ENCODE assay signal across 13 mouse cellular contexts in the genomic region with DNA sequence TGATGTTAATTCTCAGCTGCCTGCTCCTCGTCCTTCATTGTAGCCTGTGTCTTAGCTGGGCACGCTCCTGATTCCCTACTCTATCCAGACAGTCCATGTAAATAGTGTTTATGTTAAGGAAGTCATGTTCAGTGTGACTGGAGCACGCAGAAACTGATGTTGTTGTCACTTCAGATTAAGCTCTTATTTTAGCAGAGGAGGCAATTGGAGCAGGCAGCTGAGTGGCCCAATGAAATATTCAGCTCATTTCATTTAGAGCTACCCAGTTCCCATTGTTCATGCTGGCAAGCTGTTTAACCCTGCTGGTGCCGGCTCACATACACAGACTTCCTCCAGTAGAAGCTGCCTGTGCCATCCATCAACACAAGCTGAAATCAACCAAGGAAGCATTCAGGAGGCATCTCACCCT.
DNase-seq lines count a peak whose midpoint lies in the region; ATAC-seq and TF ChIP-seq lines count a peak whose summit lies in the region.
"Had no signal": no experiment of that assay in that cellular context is flagged by ENCODE, and none has a peak within 500 bp of the region (broad histone marks: within the 10 kb centered on the region; RNA-seq: fewer than 3 reads in every experiment).

No protein-coding gene starts in this region.

- no peaks in the 10 kb centered on the region for H3K36me3 ChIP-seq in heart, postnatal 0 days (replicated peaks; ENCODE audit: control insufficient read depth, insufficient read depth, low read length)
- H3K36me3 ChIP-seq in heart, adult 2 months (ENCODE audit: control insufficient read depth, insufficient read depth, low read length) = no peaks in the 10 kb centered on the region
- no peaks in the 10 kb centered on the region for H3K36me3 ChIP-seq in forebrain, embryonic 14.5 days (ENCODE audit: control insufficient read depth, insufficient read depth, low read length)
- no peaks in the 10 kb centered on the region for H3K36me3 ChIP-seq in midbrain, embryonic 10.5 days
- H3K36me3 ChIP-seq: limb, embryonic 12.5 days had no signal

- no peak for ATAC-seq in heart, postnatal 0 days (ENCODE audit: insufficient read depth, low read depth)
- ATAC-seq in forebrain, embryonic 14.5 days = peak; percentile 87
- ATAC-seq in monocyte, adult 5-6 weeks (replicated peaks; ENCODE audit: insufficient number of reproducible peaks, low FRiP score, low TSS enrichment, poor library complexity, severe bottlenecking) = no peak
- ATAC-seq: liver, postnatal 0 days had no signal

- TF ChIP-seq EP300 in heart, postnatal 0 days (IDR thresholded peaks at IDR 0.05; ENCODE audit: low read depth) = no peak
- no peak for TF ChIP-seq EP300 in heart, adult 2 months (IDR thresholded peaks at IDR 0.05; ENCODE audit: insufficient read depth, low read depth, low read length)

- H3K27me3 ChIP-seq in heart, postnatal 0 days (ENCODE audit: control insufficient read depth, insufficient read depth, low read length) = no peaks in the 10 kb centered on the region
- H3K27me3 ChIP-seq in heart, adult 2 months (ENCODE audit: control insufficient read depth, insufficient read depth, low read length) = no peaks in the 10 kb centered on the region
- H3K27me3 ChIP-seq in forebrain, embryonic 14.5 days (replicated peaks; ENCODE audit: control insufficient read depth, insufficient read depth, low read length) = no peaks in the 10 kb centered on the region
- H3K27me3 ChIP-seq in midbrain, embryonic 10.5 days (ENCODE audit: low read depth, poor library complexity, severe bottlenecking) = peaks cover 25% of the 10 kb centered on the region
- H3K27me3 ChIP-seq: limb, embryonic 12.5 days had no signal

- H3K4me1 ChIP-seq in heart, postnatal 0 days (ENCODE audit: control insufficient read depth, insufficient read depth) = no peaks in the 10 kb centered on the region
- no peaks in the 10 kb centered on the region for H3K4me1 ChIP-seq in heart, adult 2 months (ENCODE audit: control insufficient read depth, insufficient read depth, low read length)
- peaks cover 10% of the 10 kb centered on the region; the same call in 1 of the 2 replicates for H3K4me1 ChIP-seq in forebrain, embryonic 14.5 days (ENCODE audit: control insufficient read depth, insufficient read depth, low read length)
- peaks cover 18% of the 10 kb centered on the region for H3K4me1 ChIP-seq in midbrain, embryonic 10.5 days
- H3K4me1 ChIP-seq: limb, embryonic 12.5 days had no signal

- H3K4me2 ChIP-seq in heart, postnatal 0 days (ENCODE audit: low read depth, low read length) = peak overlapping the region; percentile 37; the same call in 1 of the 2 replicates
- peak overlapping the region; percentile 24 for H3K4me2 ChIP-seq in forebrain, embryonic 14.5 days (ENCODE audit: low read length)
- H3K4me2 ChIP-seq: limb, embryonic 12.5 days had no signal

- no peak overlapping the region for H3K4me3 ChIP-seq in heart, postnatal 0 days (ENCODE audit: low read depth, low read length)
- no peak overlapping the region for H3K4me3 ChIP-seq in heart, adult 2 months
- no peak overlapping the region for H3K4me3 ChIP-seq in forebrain, embryonic 14.5 days (ENCODE audit: low read depth, low read length)
- no peak overlapping the region for H3K4me3 ChIP-seq in midbrain, embryonic 10.5 days
- H3K4me3 ChIP-seq: limb, embryonic 12.5 days had no signal

- H3K9me3 ChIP-seq in heart, postnatal 0 days (replicated peaks; ENCODE audit: control insufficient read depth, low read length) = no peaks in the 10 kb centered on the region
- H3K9me3 ChIP-seq in forebrain, embryonic 14.5 days (replicated peaks; ENCODE audit: control insufficient read depth, low read length) = no peaks in the 10 kb centered on the region
- H3K9me3 ChIP-seq in midbrain, embryonic 10.5 days (replicated peaks) = no peaks in the 10 kb centered on the region
- H3K9me3 ChIP-seq: limb, embryonic 12.5 days had no signal

- DNase-seq in heart, postnatal 0 days (ENCODE audit: low spot score) = no peak
- DNase-seq in heart, adult 2 months = no peak
- peak; percentile 80 for DNase-seq in forebrain, embryonic 14.5 days (ENCODE audit: low spot score)
- peak; percentile 35 for DNase-seq in midbrain, embryonic 10.5 days (ENCODE audit: low spot score)
- peak; percentile 90 for DNase-seq in retina, embryonic 14.5 days (ENCODE audit: low spot score)
- no peak for DNase-seq in right cerebral cortex, postnatal 14 days
- DNase-seq in gastrocnemius, postnatal 36 days = no peak
- DNase-seq: adrenal gland, postnatal 10 days; liver, postnatal 0 days had no signal

- intact Hi-C loops in heart, adult 2 months (cut with DNase I) = no loop called here
- intact Hi-C loops in gastrocnemius, postnatal 36 days (cut with DNase I) = no loop called here

- no peak for TF ChIP-seq CTCF in heart, postnatal 0 days (IDR thresholded peaks at IDR 0.05; ENCODE audit: low read depth)
- TF ChIP-seq CTCF in heart, adult 2 months (IDR thresholded peaks at IDR 0.05) = no peak

- H3K27ac ChIP-seq in heart, postnatal 0 days (ENCODE audit: low read depth) = no peak overlapping the region
- H3K27ac ChIP-seq in heart, adult 2 months = no peak overlapping the region
- H3K27ac ChIP-seq in forebrain, embryonic 14.5 days (ENCODE audit: low read depth, low read length) = peak overlapping the region; percentile 27; the same call in 1 of the 2 replicates
- H3K27ac ChIP-seq in midbrain, embryonic 10.5 days (replicated peaks) = peak overlapping the region; percentile 46; the same call in 1 of the 2 replicates
- H3K27ac ChIP-seq: kidney, postnatal 0 days; limb, embryonic 12.5 days; stomach, postnatal 0 days had no signal

- no peak overlapping the region for H3K9ac ChIP-seq in heart, postnatal 0 days (replicated peaks; ENCODE audit: low read depth, low read length)
- no peak overlapping the region for H3K9ac ChIP-seq in heart, adult 2 months (ENCODE audit: low read depth, low read length)
- H3K9ac ChIP-seq in forebrain, embryonic 14.5 days (ENCODE audit: low read length) = 0 out of 2 replicates have a peak overlapping the region, but pooled peaks have one; percentile 25
- H3K9ac ChIP-seq: limb, embryonic 12.5 days; liver, postnatal 0 days had no signal

- no peaks in the 10 kb centered on the region for H3K79me2 ChIP-seq in heart, adult 2 months (replicated peaks; ENCODE audit: control insufficient read depth, insufficient read depth, low read length)

- 24% methylated on average over 4 of the region's 4 CpGs for WGBS in heart, postnatal 0 days
- 36% methylated on average over 4 of the region's 4 CpGs for WGBS in heart, adult 2 months
- WGBS in forebrain, embryonic 14.5 days = 7% methylated on average over 4 of the region's 4 CpGs
- 36% methylated on average over 4 of the region's 4 CpGs for WGBS in midbrain, embryonic 10.5 days

- TF ChIP-seq POLR2A in heart, adult 2 months (IDR thresholded peaks at IDR 0.05; ENCODE audit: insufficient read depth, low read depth, low read length) = no peak

Comparison
In these comparisons a context has a peak if more than half of its experiments do, and no peak if none do; other contexts are left out.
1. DNase-seq: peak in forebrain, embryonic 14.5 days (single experiment), midbrain, embryonic 10.5 days (single experiment) and retina, embryonic 14.5 days (single experiment); none in heart, postnatal 0 days (single experiment), heart, adult 2 months (0 of 2), right cerebral cortex, postnatal 14 days (single experiment) and gastrocnemius, postnatal 36 days (0 of 2).
2. H3K27ac ChIP-seq: peak in forebrain, embryonic 14.5 days (single experiment) and midbrain, embryonic 10.5 days (single experiment); none in heart, postnatal 0 days (single experiment) and heart, adult 2 months (single experiment).